Mouse (Mus musculus) kidney, postnatal 4 days (tissue): ENCODE data around the gene Epp13.
"Not testable (repeated sequence)": the region's sequence is repeated elsewhere in the genome, so short reads cannot be mapped to it uniquely, and the experiment has no call there.

ENCODE experiments used
- DNase-seq, 2 experiments: peaks; one replicate each; pipeline ENCODE4 v3.0.0; 2021; ENCODE audit warnings: mixed read lengths in 2 of 2

Epp13 gene

DNA sequence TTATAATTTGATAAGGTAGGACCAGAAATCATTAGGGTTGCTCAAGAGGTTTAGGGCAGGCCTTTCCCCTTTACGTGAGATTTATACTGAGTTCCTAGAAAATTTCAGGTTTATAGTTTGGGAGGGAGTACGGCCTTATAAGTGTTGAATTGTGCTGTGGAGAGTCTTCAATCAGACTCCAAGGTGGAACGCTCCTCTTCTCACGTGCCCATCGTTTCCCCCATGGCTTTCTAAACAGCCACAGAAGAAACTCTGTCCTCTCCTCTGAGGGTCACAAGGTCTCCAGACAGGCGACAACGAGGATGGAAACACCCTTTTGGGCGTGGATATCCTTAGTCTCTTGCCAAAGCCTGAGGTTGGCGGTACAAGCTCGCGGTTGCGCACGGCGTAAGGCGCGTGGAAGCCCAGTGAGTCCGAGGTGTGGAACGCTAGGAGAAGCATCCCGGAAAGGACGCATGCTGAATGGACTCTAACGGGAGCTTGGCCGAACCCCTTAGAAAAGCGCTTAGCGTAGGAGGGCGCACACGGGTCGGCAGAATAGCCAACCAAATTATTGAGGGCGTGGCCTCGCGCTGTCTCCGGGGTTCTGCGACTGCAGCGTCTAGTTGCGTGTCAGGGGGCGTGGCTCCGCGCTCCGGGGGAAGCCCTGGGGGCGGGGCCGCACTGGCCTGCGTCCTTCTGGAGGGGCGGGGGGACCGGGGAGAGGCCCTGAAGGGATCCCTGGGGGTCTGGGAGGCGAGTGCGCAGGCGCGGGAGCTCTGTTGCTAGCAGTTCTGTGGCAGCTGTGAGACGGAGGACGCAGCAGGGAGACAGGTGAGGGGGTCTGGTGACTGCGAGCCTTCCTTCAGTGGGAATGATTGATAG lies 33.6 kb downstream of the Epp13 start, which contains the start of gene Zfp667:
TSS of gene Zfp667 (plus strand) at position 738 of the 864 bp plus-strand sequence.
- DNase-seq: peak; percentile 99

DNA sequence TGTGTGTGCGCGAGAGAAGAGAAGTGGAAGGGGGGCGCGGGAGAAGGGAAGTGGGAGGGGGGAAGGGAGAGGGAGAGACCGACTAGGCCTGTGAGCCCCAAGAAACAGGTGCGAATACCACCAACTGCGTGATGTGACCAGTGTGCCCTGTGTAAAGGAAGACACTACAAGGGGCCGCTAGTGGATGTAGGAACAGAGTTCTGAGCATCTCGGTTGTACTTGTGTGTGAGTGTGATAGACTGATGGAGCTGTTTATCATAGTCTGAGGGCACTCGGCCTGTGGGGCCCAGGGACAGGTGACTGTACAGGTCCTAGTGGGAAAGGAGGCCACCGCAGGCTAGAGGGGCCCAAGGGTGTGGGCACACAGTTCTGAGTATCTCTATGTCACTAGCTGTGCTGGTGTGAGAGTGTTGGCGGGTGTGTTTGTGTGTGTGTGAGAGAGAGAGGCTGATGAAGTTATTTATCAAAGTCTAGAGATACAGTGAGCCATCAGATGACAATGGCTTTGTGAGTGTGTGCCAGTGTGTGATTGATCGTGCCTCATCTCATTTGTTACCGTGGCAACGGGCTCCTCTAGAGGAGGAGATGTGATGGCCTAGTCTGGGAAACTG lies 34.5 kb downstream of the Epp13 start:
- DNase-seq: no peak

DNA sequence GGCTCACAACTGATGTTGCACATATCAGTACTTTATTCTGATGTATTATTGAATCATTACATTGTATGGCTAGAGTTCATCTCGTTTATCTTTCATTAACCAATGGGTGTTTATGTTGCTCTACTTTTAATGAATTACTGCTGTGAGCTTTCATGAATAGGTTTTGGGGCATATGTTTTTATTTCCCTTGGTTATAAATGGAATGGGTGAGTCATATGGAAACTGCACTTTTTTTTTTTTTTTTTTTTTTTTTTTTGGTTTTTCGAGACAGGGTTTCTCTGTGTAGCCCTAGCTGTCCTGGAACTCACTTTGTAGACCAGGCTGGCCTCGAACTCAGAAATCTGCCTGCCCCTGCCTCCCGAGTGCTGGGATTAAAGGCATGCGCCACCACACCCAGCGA lies 38.6 kb downstream of the Epp13 start:
- not testable (repeated sequence) for DNase-seq

DNA sequence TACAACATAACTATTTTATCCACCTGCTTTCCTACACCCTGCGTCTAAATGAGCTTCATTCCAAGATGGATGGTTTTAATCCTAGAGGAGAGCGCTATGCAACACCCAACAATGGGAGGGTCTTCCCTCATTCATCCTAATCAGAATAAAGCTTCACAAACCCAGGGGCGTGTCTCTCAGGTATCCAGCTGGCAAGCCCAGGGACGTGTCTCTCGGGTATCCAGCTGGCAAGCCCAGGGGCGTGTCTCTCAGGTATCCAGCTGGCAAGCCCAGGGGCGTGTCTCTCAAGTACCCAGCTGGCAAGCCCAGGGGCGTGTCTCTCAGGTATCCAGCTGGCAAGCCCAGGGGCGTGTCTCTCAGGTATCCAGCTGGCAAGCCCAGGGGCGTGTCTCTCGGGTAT lies 48.3 kb downstream of the Epp13 start:
- DNase-seq: not testable (repeated sequence)

DNA sequence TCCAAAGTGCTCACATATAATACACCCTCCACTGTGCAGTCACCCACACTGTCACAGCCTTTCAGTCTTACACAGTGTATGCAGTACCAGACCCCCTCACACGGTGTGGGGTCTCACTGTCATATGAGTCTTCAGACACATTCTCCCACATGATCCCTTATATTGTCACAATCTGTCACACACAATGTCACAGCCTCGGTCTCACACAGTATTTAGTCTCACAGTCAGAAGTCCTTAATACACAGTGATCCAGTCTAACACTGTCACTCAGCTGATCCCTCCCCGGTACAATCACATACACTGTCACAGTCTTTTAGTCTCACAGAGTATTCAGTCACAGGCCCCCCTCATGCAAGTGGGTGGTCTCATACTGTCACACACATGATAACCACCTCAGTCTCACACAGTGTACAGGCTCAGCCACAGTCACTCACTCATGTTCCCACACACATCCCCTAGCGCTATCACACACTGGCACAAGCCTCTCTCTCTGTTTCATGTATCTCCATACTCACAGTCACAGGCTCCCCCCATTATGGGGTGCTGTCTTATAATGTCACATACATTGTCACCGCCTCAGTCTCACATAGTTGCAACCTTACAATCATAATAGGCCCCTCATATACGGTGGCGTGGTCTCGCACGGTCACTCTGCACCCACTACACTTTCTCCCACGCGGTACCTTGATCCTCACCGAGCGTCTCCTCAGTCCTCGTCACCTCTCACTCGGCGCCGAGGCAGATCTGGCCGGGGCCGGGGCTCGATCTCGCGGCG lies 78.1 kb downstream of the Epp13 start:
- no peak for DNase-seq

DNA sequence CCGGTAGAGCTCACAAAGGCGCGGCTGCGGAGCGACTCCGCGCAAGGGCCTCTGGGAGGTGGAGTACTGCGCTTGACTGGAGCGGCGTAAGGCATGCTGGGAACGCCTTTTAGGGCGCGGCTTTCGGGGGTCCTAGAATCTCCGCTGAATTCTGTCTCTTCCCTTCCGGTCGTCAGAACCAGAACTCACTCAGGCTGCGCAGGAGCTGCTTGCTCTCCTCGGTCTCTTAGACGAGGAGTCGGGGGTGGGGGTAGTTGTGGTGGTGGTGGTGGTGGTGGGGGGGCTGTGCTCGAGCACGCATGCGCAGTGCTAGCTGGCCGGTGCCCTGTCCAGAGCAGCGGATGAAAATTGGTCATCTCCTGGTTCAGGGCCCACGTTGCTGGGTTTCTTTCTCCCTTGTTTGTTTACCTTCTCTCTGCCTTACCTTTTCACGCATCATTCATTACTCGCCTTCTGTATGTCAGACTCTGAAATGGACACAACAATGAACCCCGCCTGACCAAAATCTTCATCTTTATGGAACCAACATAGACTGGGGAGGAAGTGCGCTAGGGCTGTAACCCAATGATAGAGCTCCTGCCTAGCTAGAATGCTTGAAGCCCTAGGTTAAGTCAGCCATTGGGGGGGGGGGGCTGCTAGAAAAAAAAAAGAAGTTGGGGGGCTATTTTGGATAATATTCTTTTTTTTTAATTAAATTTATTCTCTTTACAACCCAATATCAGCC lies 78.9 kb downstream of the Epp13 start, which contains the start of gene Zfp583:
TSS of gene Zfp583 (minus strand) at position 53 of the 724 bp plus-strand sequence.
- peak; percentile 87 to 93 for DNase-seq
